Comparison of ENCODE assay signal across 12 mouse cellular contexts in genomic region chr11:119621266-119621665, GRCm38 (mm10).
"Had no signal": no experiment of that assay in that cellular context is flagged by ENCODE, and none has a peak within 500 bp of the region (broad histone marks: within the 10 kb centered on the region; RNA-seq: fewer than 3 reads in every experiment).

No protein-coding gene starts in this region.

- DNase-seq: kidney, postnatal 25 days; lung, adult 18-20 months; midbrain, embryonic 14.5 days; right cerebral cortex, postnatal 25 days; thymus, adult 18-20 months; thymus, postnatal 14 days had no signal

- H3K27me3 ChIP-seq: limb, embryonic 13.5 days; neural tube, embryonic 13.5 days had no signal

- H3K4me2 ChIP-seq: limb, embryonic 13.5 days; neural tube, embryonic 13.5 days had no signal

- H3K9me3 ChIP-seq: limb, embryonic 13.5 days; midbrain, embryonic 10.5 days; neural tube, embryonic 13.5 days had no signal

- H3K4me3 ChIP-seq: left cerebral cortex, adult 2 months; limb, embryonic 13.5 days; midbrain, embryonic 10.5 days; neural tube, embryonic 13.5 days had no signal

- H3K9ac ChIP-seq: limb, embryonic 13.5 days; liver, embryonic 14.5 days; neural tube, embryonic 13.5 days had no signal

- H3K36me3 ChIP-seq: limb, embryonic 13.5 days; midbrain, embryonic 10.5 days; neural tube, embryonic 13.5 days had no signal

- ATAC-seq: intestine, embryonic 16.5 days had no signal

- H3K27ac ChIP-seq: left cerebral cortex, adult 2 months; limb, embryonic 13.5 days; liver, embryonic 14.5 days; midbrain, embryonic 10.5 days; neural tube, embryonic 13.5 days had no signal
